Mouse (Mus musculus) midbrain, embryonic 11.5 days (tissue): Measurements from ENCODE around the gene 1700028P14Rik. TPM values are rescaled to one million over a fixed set of nuclear protein-coding genes. Genes with fewer than 3 reads are reported as not detected.

Experiments used
- ATAC-seq: fragments of 200-750 bp; cut with Nextera tagmentation; 2 replicates; pipeline ENCODE4 v1.8.0; 2017; ENCODE audit warnings: moderate TSS enrichment, moderate library complexity; ENCODE audit not compliant: low FRiP score
- DNase-seq: peaks from one replicate; pipeline ENCODE4 v3.0.0; 2015; ENCODE audit warnings: low spot score; ENCODE audit errors: missing footprints
- H3K27ac ChIP-seq: fragments of 300-500 bp; sonication (generic); 2 replicates; pipeline ENCODE4 v1.5.1; 2014; ENCODE audit warnings: low read depth, low read length
- H3K27me3 ChIP-seq: fragments of 300-500 bp; sonication (generic); 2 replicates; pipeline ENCODE4 v1.6.1; 2014; ENCODE audit warnings: mild to moderate bottlenecking, low read length, moderate library complexity, mixed read lengths; ENCODE audit not compliant: control insufficient read depth, insufficient read depth
- H3K36me3 ChIP-seq: fragments of 300-500 bp; sonication (generic); 2 replicates; pipeline ENCODE4 v1.6.1; 2014; ENCODE audit warnings: mild to moderate bottlenecking, low read length, moderate library complexity, mixed read lengths; ENCODE audit not compliant: control insufficient read depth, insufficient read depth
- H3K4me1 ChIP-seq: fragments of 300-500 bp; sonication (generic); 2 replicates; pipeline ENCODE4 v1.6.1; 2014; ENCODE audit warnings: low read length; ENCODE audit not compliant: control insufficient read depth, insufficient read depth
- H3K4me2 ChIP-seq: fragments of 300-500 bp; sonication (generic); 2 replicates; pipeline ENCODE4 v1.6.1; 2014; ENCODE audit warnings: mild to moderate bottlenecking, moderate library complexity
- H3K4me3 ChIP-seq: fragments of 300-500 bp; sonication (generic); 2 replicates; pipeline ENCODE4 v1.5.1; 2014; ENCODE audit warnings: low read depth, low read length
- H3K9ac ChIP-seq: fragments of 300-500 bp; sonication (generic); 2 replicates; pipeline ENCODE4 v1.6.1; 2014; ENCODE audit warnings: low read length
- H3K9me3 ChIP-seq: fragments of 300-500 bp; sonication (generic); 2 replicates; pipeline ENCODE4 v1.6.1; 2016; ENCODE audit warnings: low read length; ENCODE audit not compliant: control insufficient read depth
- WGBS: fragments of 180-500 bp; shearing (Covaris S2); extraction: QIAGEN DNeasy Blood & Tissue Kit; methylation state at CpG from one replicate; pipeline ENCODE4 v1.1.7; 2014; 5-methylcytosine and 5-hydroxymethylcytosine counted together
- polyA plus RNA-seq: library from polyadenylated mRNA; unstranded; fragments of >200 nt; fragmentation: Nextera tagmentation; extraction: Ambion mirVana; gene quantifications from 2 replicates; pipeline ENCODE4 v1.2.1, GENCODE M21; 2014

Gene 1700028P14Rik
- polyA plus RNA-seq, 1 experiment from 2014 or later: not detected

DNA sequence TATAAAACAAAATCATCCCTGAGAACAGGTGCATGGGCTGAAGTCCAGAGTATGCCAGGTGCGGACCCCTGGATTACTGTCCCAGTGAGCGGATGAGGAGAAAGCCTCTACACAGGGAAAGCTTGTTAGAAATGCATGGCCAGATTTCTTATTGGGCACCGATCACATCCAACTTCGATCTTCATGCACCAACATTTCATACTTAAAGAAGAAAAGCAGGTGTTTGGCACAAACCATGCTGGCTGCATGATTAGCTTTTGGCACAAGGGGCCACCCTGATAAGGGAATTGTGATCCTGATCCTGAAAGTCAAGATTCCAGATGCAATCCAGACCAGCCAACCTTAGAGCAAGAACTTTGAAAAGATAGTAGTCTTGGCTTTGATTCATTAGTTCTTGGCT is 90.0 kb downstream of the 1700028P14Rik start:
- Histone ChIP-seq H3K4me3 (no peak overlapping the region), H3K4me1 (no peaks in the 10 kb centered on the region), H3K9me3 (no peaks in the 10 kb centered on the region), H3K4me2 (no peak overlapping the region), H3K27me3 (no peaks in the 10 kb centered on the region), H3K36me3 (no peaks in the 10 kb centered on the region), H3K27ac (no peak overlapping the region), H3K9ac (no peak overlapping the region)
- ATAC-seq (no peak), DNase-seq (no peak)
- WGBS: 91% methylated on average over 4 of the region's 4 CpGs

DNA sequence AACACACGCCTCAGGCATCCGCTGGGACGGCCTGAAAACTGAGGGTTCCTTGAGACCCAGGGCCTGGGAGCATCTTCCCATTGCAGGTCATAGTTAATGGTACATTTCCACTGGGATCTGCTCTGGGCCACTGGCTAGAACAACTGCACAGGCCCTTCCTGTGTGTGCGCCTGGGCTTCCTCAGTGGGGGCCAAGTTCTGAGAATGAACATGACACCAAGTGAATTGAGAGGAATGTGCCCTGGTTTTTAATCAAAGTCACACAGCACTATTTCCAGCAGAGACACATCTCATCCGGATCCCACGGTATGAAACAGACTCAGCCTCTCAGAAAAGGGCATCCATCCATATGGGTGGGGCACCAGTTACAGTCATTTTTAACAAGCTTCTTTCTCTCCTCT is 90.6 kb downstream of the 1700028P14Rik start:
- Histone ChIP-seq H3K9me3 (no peaks in the 10 kb centered on the region), H3K4me1 (no peaks in the 10 kb centered on the region), H3K27me3 (no peaks in the 10 kb centered on the region), H3K36me3 (no peaks in the 10 kb centered on the region), H3K9ac (no peak overlapping the region), H3K4me3 (no peak overlapping the region), H3K4me2 (no peak overlapping the region), H3K27ac (no peak overlapping the region)
- DNase-seq: no peak
- 91% methylated on average over 6 of the region's 6 CpGs for WGBS
- ATAC-seq: no peak

DNA sequence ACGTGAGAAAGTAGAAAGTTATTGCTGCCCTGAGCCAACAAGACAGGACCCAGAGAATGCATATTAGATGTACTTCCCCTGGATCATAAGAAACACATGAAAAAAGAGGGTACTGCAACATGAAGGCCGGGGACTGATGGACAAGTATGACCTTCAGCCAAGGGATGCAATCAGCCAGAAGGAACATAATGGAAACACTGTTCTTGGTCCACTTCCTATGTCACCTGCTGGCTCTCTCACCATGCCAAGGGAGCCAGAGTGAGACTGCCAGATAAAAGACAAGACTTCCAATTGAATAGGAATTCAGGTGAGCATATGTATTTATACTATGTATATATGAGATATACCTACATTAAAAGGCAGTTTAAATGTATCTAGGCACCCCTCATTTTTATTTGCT is 99.2 kb downstream of the 1700028P14Rik start:
- no peak for ATAC-seq
- Histone ChIP-seq H3K4me2 (no peak overlapping the region), H3K4me3 (no peak overlapping the region), H3K4me1 (no peaks in the 10 kb centered on the region), H3K27me3 (no peaks in the 10 kb centered on the region), H3K36me3 (no peaks in the 10 kb centered on the region), H3K9ac (no peak overlapping the region), H3K27ac (no peak overlapping the region), H3K9me3 (no peaks in the 10 kb centered on the region)
- WGBS: 72% methylated on average over 2 of the region's 2 CpGs
- no peak for DNase-seq

DNA sequence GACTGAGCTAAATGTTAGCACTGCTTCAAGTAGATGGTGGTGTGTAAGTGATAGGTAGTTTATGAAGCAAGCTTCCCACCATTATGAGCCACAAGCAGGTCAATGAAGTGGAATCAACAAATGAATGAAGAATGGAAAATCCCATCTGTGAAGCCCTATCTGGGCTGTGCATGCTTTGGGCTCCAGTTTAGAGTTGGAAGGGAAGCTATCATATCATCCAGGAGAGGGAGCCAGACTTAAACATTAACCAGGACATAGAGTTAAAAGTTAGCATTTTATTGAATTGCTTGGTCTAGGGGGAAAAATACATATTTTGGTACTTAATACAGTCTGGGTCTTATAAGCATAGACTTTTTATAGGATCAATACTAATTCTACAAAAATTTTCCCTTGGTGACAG is 107.0 kb downstream of the 1700028P14Rik start:
- Histone ChIP-seq H3K36me3 (no peaks in the 10 kb centered on the region), H3K4me1 (no peaks in the 10 kb centered on the region), H3K9me3 (no peaks in the 10 kb centered on the region), H3K9ac (no peak overlapping the region), H3K4me2 (no peak overlapping the region), H3K4me3 (no peak overlapping the region), H3K27ac (no peak overlapping the region), H3K27me3 (no peaks in the 10 kb centered on the region)
- ATAC-seq: no peak
- DNase-seq: no peak

DNA sequence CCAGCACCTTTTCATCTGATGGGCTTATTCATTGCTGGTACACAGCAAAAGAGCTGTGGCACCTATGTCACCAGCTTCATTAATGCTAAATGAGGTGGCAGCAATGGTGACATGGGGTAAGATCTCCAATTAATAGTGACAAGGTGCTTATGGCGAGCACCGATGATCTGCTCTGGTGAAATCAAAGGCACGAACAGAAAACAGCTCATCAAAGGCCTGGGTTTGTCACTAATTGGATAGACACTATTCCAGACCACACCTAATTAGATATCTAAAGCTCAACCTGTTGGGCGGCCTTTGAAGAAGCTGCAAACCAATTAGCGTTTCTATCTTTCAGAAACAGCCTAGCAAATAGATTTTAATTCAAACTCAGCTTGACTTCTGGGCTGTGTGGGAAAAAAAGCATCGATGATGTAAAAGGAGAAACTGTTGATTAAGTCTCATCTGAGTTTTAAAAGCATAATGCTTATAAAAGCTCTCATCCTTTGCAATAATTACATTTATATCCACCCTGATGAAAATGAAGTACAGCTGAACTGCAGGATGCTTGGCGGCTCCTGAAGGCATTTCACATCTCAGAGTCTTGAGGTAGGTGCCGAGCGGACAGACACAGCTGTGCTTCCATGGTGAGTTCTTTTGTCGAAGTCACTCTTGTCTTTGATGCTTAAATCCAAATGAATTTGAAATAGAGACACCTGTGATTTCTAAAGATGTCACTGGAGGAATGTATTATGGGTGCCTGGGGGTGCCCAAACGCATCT is 109.2 kb downstream of the 1700028P14Rik start:
- Histone ChIP-seq H3K4me1 (no peaks in the 10 kb centered on the region), H3K36me3 (no peaks in the 10 kb centered on the region), H3K4me3 (no peak overlapping the region), H3K27ac (no peak overlapping the region), H3K27me3 (no peaks in the 10 kb centered on the region), H3K9ac (no peak overlapping the region), H3K9me3 (no peaks in the 10 kb centered on the region), H3K4me2 (no peak overlapping the region)
- no peak for DNase-seq
- ATAC-seq: no peak
- 72% methylated on average over 11 of the region's 11 CpGs for WGBS

DNA sequence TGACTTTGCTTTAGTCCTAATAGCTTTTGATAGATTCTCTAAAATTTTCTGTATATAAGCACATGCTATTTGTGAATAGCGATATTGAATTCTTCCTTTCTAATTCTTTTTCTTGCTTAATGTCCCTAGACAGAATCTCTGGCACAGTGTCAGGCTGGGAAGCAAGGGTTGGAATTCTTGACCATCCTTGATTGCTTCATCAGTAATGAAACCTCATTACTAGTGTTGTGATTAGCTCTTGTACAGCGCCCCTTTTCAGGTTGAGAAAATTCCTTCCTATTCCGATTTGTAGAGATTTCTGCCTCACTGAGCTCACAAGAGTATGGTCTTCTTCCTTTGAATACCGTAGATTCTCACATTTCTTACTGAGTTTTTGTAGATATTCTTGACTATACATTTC is 109.9 kb downstream of the 1700028P14Rik start:
- Histone ChIP-seq H3K27ac (no peak overlapping the region), H3K4me1 (no peaks in the 10 kb centered on the region), H3K4me2 (no peak overlapping the region), H3K36me3 (no peaks in the 10 kb centered on the region), H3K27me3 (no peaks in the 10 kb centered on the region), H3K9me3 (no peaks in the 10 kb centered on the region), H3K4me3 (no peak overlapping the region), H3K9ac (no peak overlapping the region)
- 89% methylated on average over 4 of the region's 4 CpGs for WGBS
- DNase-seq (no peak), ATAC-seq (no peak)

DNA sequence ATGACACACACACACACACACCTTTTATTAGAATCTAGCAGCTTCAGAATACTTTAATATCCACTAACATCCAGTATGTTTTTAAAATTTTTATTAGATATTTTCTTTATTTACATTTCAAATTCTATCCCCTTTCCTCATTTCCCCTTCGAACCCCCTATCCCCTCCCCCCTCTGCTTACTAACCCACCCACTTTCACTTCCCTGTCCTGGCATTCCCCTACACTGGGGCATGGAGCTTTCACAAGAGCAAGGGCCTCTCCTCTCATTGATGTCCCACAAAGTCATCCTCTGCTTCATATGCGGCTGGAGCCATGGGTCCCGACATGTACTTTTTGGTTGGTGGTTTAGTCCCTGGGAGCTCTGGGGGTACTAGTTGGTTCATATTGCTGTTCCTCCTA is 116.9 kb downstream of the 1700028P14Rik start:
- H3K4me1 ChIP-seq: no peaks in the 10 kb centered on the region
- H3K4me3 ChIP-seq: no peak overlapping the region
- DNase-seq: no peak
- 93% methylated on average over 3 of the region's 3 CpGs for WGBS
- H3K9me3 ChIP-seq: no peaks in the 10 kb centered on the region
- H3K27me3 ChIP-seq: no peaks in the 10 kb centered on the region
- H3K27ac ChIP-seq: no peak overlapping the region
- H3K4me2 ChIP-seq: no peak overlapping the region
- H3K36me3 ChIP-seq: no peaks in the 10 kb centered on the region
- no peak for ATAC-seq
- no peak overlapping the region for H3K9ac ChIP-seq

DNA sequence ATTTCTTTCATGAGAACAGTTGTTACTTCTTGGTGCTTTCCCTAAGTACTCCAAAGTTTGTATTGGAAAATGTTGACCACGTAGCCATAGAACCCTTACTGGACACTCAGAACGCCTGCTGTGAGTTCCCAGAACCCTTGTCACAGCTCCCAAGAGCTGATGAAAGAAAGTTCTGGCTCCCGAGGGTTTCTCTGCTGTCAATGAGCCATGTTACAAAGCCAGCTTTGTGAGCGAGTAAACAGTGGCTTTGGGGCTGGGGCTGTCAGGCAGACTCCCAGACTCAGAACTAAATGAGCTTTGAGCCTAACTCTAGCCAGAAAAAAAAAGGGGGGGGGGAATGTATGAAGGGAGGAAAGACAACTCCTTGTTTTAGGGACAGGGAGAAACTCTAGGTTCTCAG is 120.7 kb downstream of the 1700028P14Rik start:
- no peak overlapping the region for H3K4me2 ChIP-seq
- H3K27me3 ChIP-seq: no peaks in the 10 kb centered on the region
- no peaks in the 10 kb centered on the region for H3K9me3 ChIP-seq
- H3K27ac ChIP-seq: no peak overlapping the region
- no peak overlapping the region for H3K4me3 ChIP-seq
- ATAC-seq: no peak
- H3K4me1 ChIP-seq: no peaks in the 10 kb centered on the region
- 26% methylated on average over 4 of the region's 4 CpGs for WGBS
- no peak for DNase-seq
- no peak overlapping the region for H3K9ac ChIP-seq
- no peaks in the 10 kb centered on the region for H3K36me3 ChIP-seq

DNA sequence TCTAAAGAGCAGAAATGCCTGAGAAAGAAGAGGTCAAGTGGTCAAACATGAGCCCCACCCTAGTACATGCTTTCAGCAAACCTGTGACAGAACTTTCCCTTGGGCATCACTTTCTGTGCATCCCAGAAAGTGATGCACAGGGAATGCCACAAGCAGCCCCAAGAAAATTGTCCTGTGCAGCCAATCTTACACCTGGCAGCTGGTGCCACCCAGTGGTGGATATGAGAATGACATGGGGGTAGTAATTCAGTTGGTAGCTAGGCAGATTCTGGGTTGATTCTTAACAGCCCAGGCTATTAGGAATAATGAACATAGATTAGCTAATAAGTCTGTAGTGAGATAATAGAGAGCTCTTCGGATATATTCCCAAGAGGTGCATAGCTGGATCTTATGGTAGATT is 128.9 kb downstream of the 1700028P14Rik start:
- Histone ChIP-seq H3K27me3 (no peaks in the 10 kb centered on the region), H3K27ac (no peak overlapping the region), H3K9me3 (no peaks in the 10 kb centered on the region), H3K9ac (no peak overlapping the region), H3K36me3 (no peaks in the 10 kb centered on the region), H3K4me3 (no peak overlapping the region), H3K4me2 (no peak overlapping the region), H3K4me1 (no peaks in the 10 kb centered on the region)
- 7% methylated on average over 1 of the region's 1 CpGs for WGBS
- DNase-seq: peak; percentile 93
- ATAC-seq: peak; percentile 27; the same call in 1 of the 2 replicates
